Mouse (Mus musculus) thymus, adult 2 months (tissue): ENCODE measurements at regions not wholly inside any gene's neighbourhood (a gene's known extent, or its start where the extent isn't known, plus 50 kb on each side); places are given as distances from the start of the nearest gene placed in this dataset.

Experiments used
- CTCF ChIP-seq: fragments of 200-500 bp; IDR thresholded peaks from 2 replicates; pipeline ENCODE4 v1.5.1; 2012; ENCODE audit warnings: mild to moderate bottlenecking, control low read depth, low read length, moderate library complexity, borderline replicate concordance; ENCODE audit not compliant: control insufficient read depth, poor library complexity, insufficient read depth; ENCODE audit errors: extremely low read depth
- POLR2A ChIP-seq: fragments of 200-500 bp; IDR thresholded peaks from 2 replicates; pipeline ENCODE4 v1.6.1; 2012; ENCODE audit warnings: mild to moderate bottlenecking, low read length, control low read depth, moderate library complexity; ENCODE audit not compliant: control insufficient read depth, poor library complexity, insufficient read depth; ENCODE audit errors: extremely low read depth

GRCm38 (mm10) chr13:43904291-43904690 is 119.7 kb downstream of the Cd83 start:
- TF ChIP-seq CTCF: no peak
- TF ChIP-seq POLR2A: no peak
